Mouse (Mus musculus) CH12.LX (cell line): ENCODE measurements around the gene Zfand5.

ENCODE experiments used
- CHD2 ChIP-seq: IDR thresholded peaks from 2 replicates; pipeline ENCODE4 v1.6.1; 2011; ENCODE audit warnings: low read length, improper control_type of control experiment
- CTCF ChIP-seq, 2 experiments: IDR thresholded peaks in 1 of 2; conservative IDR thresholded peaks in 1 of 2; 2 replicates each; pipeline ENCODE4 v1.5.1; 2011 to 2012; ENCODE audit warnings: low read depth in 2 of 2, low read length in 2 of 2, improper control_type of control experiment in 1 of 2, inconsistent platforms in 1 of 2, mild to moderate bottlenecking in 1 of 2, moderate library complexity in 1 of 2
- ELF1 ChIP-seq: IDR thresholded peaks from 2 replicates; pipeline ENCODE4 v1.6.1; 2014; ENCODE audit warnings: low read depth, mild to moderate bottlenecking, inconsistent platforms, low read length, improper control_type of control experiment
- ETS1 ChIP-seq: conservative IDR thresholded peaks from 2 replicates; pipeline ENCODE4 v1.6.1; 2012; ENCODE audit warnings: low read depth, mild to moderate bottlenecking, inconsistent platforms, low read length, improper control_type of control experiment, moderate library complexity
- MXI1 ChIP-seq: IDR thresholded peaks from 2 replicates; pipeline ENCODE4 v1.6.1; 2011; ENCODE audit warnings: mild to moderate bottlenecking, low read depth, low read length, improper control_type of control experiment
- POLR2A ChIP-seq: IDR thresholded peaks from 2 replicates; pipeline ENCODE4 v1.6.1; 2011; ENCODE audit warnings: low read depth, mild to moderate bottlenecking, improper control_type of control experiment, low read length
- SIN3A ChIP-seq: IDR thresholded peaks from 2 replicates; pipeline ENCODE4 v1.6.1; 2012; ENCODE audit warnings: low read length, improper control_type of control experiment, inconsistent platforms
- UBTF ChIP-seq: IDR thresholded peaks from 2 replicates; pipeline ENCODE4 v1.6.1; 2012; ENCODE audit warnings: low read depth, mild to moderate bottlenecking, inconsistent platforms, low read length, improper control_type of control experiment, moderate library complexity
- USF2 ChIP-seq: conservative IDR thresholded peaks from 2 replicates; pipeline ENCODE4 v1.6.1; 2011; ENCODE audit warnings: low read depth, low read length, improper control_type of control experiment

DNA sequence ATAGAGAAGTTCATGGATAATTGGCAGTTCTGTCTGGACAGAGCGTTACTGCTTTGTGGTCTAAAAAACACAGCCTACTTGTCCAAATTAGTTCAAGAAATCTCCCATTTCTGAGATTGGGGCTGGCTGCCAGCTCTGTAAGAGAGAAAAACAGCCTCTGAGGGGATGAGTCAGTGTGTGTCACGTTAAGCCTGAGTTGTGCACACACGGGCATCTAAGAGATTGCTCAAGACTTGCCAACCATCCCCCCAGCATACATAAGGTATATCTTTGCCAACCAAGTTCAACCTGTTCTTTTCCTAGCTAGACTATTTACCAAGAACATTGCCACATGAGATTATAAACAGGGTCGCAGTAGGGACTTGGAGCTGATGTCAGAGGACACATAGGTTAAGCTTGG lies 44.9 kb upstream of the Zfand5 start:
- no peak for TF ChIP-seq SIN3A
- no peak for TF ChIP-seq UBTF
- no peak for TF ChIP-seq CHD2
- no peak for TF ChIP-seq CTCF (conservative IDR thresholded peaks at IDR 0.05 in 1 of 2, IDR thresholded peaks at IDR 0.05 in 1 of 2; ENCODE audit: low read depth in 2 of 2, low read length in 2 of 2)
- no peak for TF ChIP-seq ELF1
- no peak for TF ChIP-seq USF2
- no peak for TF ChIP-seq POLR2A
- TF ChIP-seq MXI1: no peak
- no peak for TF ChIP-seq ETS1
